Mouse (Mus musculus): ENCODE data around the gene Rsc1a1.

Rsc1a1 gene

DNA sequence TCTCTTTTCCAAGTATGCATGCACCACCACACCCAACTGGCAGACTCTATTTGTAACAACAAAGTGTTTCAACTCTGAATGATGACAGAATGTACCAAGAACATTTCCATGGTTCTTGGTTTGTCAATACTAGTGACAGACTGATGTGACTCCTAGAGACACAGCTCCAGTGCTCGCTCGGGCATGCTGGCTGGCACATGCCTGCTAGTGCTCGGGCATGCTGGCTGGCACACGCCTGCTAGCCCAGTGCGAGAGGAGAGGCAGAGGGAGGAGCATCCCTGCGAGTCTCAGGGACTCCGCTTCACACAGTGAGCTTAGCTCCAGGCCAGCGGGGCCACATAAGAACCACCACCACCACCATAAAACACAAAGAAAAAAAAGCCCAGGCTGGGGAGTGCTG is 9.3 kb upstream of the Rsc1a1 start:
- no peak for DNase-seq (ENCODE audit: low spot score)

GRCm38 (mm10) chr4:141688505-141688904 is 3.1 kb upstream of the Rsc1a1 start:
- DNase-seq (ENCODE audit: low spot score): no peak

- DNase-seq (ENCODE audit: low spot score): no peak
These were observed 1.1 kb upstream of the Rsc1a1 start for GRCm38 (mm10) chr4:141686525-141686924.

DNA sequence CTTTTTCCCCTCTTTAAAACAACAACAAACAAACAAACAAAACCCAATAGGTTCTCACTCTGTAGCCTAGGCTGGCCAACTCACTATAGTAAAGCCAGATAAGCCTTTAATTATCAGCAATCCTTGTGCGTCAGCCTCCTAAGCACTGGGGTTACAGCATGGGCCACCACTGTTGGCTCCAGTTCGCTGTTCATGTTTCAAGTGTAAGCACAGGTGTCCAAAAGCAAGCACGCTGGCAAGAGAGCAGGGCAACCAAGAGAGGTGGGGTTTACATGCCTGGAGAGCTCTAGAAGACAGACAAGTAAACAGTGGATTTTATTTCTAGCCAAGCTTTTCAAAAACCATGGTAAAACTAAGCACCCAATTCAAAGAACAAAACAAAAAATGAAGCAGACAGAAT is 694 bp upstream of the Rsc1a1 start:
- no peak for DNase-seq (ENCODE audit: low spot score)

DNA sequence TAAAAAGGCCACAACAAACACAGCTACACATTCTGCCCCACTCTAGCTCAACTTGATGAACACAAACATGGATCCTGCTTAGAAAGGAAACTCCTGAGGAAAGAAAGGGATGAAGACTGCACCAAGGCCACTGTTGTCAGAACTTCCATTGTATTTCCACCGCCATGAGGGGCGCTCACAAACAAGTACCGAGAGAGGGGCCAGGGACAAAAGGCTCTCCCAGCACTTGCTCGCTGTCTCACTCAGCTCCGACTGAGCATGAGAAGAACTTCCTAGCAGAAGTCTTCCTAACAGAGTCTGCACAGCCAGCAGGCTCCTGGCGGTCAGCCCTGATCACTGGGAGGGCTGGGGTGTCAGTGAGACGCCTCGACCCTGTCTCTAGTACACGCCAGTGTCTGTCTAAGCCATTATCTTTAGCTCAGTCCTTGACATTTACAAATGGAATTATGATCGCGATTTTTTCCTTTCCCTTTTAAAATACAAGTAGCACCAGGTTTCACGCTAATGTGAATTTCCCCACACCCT is 2.6 kb downstream of the Rsc1a1 start:
- DNase-seq (ENCODE audit: low spot score): no peak

- DNase-seq (ENCODE audit: low spot score): no peak
These were observed 3.6 kb downstream of the Rsc1a1 start for GRCm38 (mm10) chr4:141681767-141682166.

GRCm38 (mm10) chr4:141680892-141681291 is 4.5 kb downstream of the Rsc1a1 start:
- DNase-seq (ENCODE audit: low spot score): no peak

- no peak for DNase-seq (ENCODE audit: low spot score)
These were observed 6.4 kb downstream of the Rsc1a1 start for GRCm38 (mm10) chr4:141679016-141679415.

DNA sequence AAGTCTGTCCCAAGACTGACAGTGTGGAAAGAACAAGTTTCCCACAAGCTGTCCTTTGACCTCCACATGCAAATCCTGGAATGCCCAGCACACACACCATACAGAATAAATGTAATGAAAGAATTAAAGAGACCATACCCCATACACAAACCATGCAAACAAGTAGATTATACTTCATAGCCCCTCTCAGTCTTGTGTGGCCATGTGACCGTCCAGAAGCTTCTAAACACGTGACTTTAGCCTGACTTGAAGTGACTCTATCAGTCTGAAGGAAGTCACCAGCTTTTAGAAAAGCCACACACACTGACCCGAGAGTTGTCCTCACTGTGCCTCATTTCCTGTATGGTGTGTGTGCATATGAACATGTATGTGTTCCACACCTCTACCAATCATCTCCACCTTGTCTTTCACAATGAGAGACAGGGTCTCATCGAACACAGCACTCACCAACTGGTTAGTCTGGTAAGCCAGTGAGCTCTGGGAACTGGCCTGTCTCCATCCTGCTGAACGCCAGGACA is 8.9 kb downstream of the Rsc1a1 start:
- DNase-seq (ENCODE audit: low spot score): no peak

DNA sequence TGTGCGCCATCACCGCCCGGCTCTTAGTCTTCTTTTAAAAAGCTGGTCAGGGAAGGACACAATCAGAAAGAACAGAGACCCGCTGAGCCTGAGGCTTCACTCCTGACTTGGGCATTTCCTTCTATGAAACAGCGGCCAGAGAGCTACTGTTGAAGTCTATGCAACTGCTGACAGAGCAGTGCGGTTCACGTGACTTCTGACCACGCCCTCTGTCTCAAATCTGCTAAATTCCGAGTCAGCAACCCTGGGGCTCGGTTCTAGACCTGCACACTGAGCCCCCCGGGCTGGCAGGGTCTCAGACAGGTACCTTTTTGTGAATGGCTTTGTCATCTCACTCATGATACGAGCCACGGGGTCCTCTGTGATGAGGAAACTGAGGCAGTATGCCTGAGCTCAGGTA is 13.1 kb downstream of the Rsc1a1 start:
- no peak for DNase-seq (ENCODE audit: low spot score)

DNA sequence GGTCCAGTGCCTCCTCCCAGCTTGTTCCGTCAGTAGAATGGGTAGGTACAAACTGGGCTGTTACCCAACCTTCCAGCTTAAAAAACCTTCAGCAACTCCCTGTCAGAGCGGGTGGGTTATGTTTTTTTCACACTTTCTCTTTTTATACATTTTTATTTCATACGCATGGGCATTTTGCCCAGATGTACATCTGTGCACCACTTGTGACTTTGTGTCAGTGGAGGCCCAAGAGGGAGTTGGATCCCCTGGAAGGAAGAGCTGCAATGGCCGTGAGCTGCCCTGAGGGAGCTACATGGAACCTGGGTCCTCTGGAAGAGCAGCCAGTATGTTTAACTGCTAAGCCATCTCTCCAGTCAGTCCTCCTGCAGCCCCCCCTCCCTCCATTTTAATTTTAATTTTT is 14.0 kb downstream of the Rsc1a1 start:
- DNase-seq (ENCODE audit: low spot score): no peak

GRCm38 (mm10) chr4:141669898-141670712 is 15.3 kb downstream of the Rsc1a1 start:
- no peak for DNase-seq (ENCODE audit: low spot score)

GRCm38 (mm10) chr4:141664799-141665198 is 20.6 kb downstream of the Rsc1a1 start, which contains the start of gene Plekhm2:
Gene Plekhm2 (minus strand): TSS chr4:141664899.
- DNase-seq (ENCODE audit: low spot score): no peak

GRCm38 (mm10) chr4:141664011-141664745 is 21.2 kb downstream of the Rsc1a1 start:
- DNase-seq (ENCODE audit: low spot score): peak; percentile 65

- no peak for DNase-seq (ENCODE audit: low spot score)
These were observed 22.1 kb downstream of the Rsc1a1 start for GRCm38 (mm10) chr4:141663122-141663931.

GRCm38 (mm10) chr4:141660884-141661283 is 24.5 kb downstream of the Rsc1a1 start:
- DNase-seq (ENCODE audit: low spot score): no peak

GRCm38 (mm10) chr4:141659739-141660138 is 25.7 kb downstream of the Rsc1a1 start:
- DNase-seq (ENCODE audit: low spot score): no peak

- DNase-seq (ENCODE audit: low spot score): no peak
These were observed 26.4 kb downstream of the Rsc1a1 start for GRCm38 (mm10) chr4:141658846-141659484.

DNA sequence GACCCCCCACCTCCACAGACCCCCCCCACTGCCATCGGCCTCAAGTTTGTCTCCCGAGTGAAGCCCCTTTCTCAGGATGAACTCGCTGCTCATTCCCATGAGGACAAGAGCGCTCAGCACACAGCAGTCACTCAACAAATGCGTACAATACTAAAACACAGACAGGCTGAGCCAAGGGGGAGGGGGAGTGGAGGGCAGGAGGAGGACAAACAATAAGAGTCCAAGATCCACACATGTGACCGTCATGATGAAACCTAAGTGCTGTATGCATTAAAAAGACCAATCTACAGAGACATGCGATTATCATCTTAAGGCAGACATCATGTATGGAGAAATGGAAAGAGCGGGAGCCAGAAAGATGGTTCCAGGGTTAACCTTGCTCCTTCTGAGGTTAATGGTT is 28.5 kb downstream of the Rsc1a1 start:
- no peak for DNase-seq (ENCODE audit: low spot score)

- DNase-seq (ENCODE audit: low spot score): no peak
These were observed 29.3 kb downstream of the Rsc1a1 start for GRCm38 (mm10) chr4:141655908-141656608.

DNA sequence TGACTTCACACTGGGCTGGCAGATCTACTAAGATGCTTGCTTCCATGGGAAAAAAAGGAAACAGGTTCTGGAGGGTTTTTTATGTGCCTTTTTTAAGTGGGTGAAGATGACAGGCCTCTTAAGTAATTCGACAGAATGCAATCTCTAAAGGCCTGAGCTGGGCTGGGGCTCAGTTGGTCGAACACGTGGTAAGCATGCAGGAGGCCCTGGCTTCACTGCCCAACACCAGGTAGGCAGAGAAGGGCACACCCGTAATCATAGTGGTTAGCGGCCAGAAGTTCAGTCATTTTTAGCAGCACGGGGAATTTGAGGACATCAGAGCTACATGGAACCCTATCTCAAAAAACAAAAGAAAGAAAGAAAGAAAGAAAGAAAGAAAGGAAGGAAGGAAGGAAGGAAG is 30.9 kb downstream of the Rsc1a1 start:
- no peak for DNase-seq (ENCODE audit: low spot score)

Data from T-cell, adult 2 months (primary cell).